Mouse (Mus musculus) thymus, postnatal 4 days (tissue): ENCODE results near the gene Atp6v1f.
A peak's percentile ranks its signal among the peaks of the same experiment; 100 is the strongest.

Source experiments
- DNase-seq: peaks from one replicate; pipeline ENCODE4 v3.0.0; 2021

Atp6v1f gene

DNA sequence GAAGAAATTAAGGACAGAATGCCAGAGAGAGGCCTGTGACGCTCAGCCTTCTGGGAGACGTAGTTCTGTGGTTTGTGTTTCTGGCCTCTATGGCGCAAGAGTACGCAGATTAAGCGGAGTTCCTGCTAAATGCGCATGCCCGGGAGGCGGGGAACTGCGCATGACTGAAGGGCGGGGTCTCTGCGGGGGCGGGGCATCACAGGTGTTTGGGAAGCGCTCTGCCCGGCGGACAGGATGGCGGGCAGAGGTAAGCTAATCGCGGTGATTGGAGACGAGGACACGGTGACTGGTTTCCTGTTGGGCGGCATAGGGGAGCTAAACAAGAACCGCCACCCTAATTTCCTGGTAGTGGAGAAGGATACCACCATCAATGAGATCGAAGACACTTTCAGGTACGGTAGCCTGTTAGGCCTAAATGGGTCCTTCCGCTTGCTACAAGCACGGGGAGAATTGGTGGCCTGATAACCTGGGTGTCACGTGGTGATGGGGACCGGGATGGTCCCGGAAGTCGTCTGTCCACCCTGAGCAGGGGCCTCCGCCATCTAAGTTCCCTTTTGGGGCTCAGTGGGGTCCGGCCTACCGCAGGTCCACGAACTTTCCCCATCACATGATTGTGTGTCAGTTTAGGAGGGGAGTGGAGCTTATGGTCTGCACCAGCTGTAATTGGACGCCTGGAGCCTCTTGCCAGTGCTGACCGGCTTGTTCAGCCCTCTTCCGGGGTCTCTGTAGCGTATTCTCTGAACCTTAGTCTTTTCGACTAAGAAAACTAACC is at the start of gene Atp6v1f:
Gene Atp6v1f, plus strand, starts transcription at position 136 of the 772 bp plus-strand sequence.
- DNase-seq, result peak; percentile 95

GRCm38 (mm10) chr6:29420596-29420995 is 46.9 kb upstream of the Atp6v1f start:
- no peak for DNase-seq

GRCm38 (mm10) chr6:29425118-29425517 is 42.4 kb upstream of the Atp6v1f start:
- no peak for DNase-seq

DNA sequence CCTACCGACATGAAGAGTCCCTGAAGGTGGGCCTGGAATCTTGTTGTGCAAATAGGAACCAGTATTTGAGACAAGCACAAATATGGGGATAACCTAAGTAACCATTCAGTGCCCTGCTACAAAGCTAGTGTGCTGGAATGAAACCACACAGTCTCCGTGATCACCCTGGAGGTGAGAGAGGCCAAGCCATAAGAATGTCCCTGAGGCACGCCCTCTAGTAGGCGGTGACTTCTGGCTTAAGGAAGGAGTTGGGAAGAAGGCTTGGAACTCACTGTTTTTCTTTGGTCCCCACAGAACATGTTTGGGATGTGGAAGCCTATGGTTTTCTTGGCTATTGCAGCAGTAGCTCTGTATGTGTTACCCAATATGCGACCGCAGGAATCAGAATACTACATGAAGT is 41.2 kb upstream of the Atp6v1f start:
- no peak for DNase-seq

DNA sequence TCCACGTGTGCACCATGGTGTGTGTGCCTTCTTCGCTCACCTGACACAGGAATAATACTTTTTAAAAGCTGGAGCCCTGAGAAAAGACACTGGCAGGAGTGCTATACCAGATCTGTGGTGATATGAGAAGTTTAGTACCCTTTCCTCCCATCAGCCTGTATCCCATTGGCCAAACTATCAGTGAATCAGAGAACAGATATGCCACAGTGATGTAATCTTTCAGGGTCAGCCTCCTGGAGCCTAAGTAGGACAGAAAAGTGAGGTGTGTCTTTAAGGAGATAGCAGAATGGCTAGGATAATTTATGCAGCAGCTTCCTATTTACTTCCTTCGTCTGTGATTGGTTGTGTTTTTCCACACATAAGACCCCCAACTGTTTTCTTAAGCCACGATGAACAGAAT is 39.3 kb upstream of the Atp6v1f start:
- no peak for DNase-seq

DNA sequence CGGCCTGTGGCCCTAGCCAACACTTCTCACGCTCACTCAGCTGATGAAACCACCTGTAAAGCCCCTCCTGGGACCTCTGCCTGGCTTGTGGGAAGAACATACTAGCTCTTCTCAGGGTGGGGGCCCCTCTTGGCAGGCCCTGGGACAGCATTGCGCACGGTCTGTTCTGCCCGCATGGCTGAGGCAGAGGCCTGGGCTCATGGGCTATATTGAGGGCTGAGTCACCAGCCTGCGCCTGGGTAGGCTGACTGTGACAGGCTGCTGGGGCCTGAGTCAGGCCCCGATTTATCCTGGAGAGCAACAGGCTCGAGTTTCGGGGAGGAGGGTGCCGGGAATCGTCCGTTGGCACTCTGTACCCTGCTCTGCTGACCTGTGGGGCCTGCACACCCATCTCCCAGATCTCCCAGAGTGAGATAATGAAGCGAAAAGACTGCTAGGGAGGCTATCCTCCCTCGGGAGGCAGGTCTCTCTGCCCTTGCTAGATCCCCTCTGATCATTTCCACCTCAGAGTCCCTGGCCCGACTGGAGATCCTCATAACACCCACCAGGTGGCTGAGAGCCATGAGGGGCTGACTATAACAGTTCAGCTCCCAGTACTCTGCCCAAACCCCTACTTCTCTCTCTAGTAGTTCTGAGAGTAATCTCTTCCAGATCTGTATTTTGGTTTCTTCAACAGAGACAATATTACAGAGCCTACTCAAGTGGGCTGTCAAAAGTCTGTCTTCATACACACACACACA is 36.7 kb upstream of the Atp6v1f start:
- DNase-seq, result no peak

GRCm38 (mm10) chr6:29431473-29431872 is 36.0 kb upstream of the Atp6v1f start:
- no peak for DNase-seq

DNA sequence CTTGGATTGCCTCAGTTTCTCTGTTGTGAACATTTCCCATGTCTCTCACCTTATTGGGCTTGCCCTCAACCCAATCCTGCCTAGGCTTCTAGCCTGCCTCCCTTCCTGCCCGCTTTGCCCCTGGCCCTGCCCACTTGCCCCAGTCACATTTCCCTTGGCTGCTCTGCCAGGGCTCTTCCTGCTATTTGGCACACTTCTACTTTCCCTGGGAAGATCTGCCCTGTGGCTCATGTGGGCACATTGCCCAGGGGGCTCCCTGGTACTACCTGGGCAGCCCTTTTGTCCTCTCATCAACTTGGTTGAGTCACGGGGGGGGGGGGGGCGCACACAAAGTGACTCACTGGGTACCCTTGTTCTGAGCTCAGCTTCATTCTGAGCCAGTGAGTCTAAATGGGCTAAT is 35.4 kb upstream of the Atp6v1f start:
- DNase-seq, result no peak

GRCm38 (mm10) chr6:29432676-29433037 is 34.9 kb upstream of the Atp6v1f start:
- DNase-seq, result no peak

GRCm38 (mm10) chr6:29433038-29433803 is 34.3 kb upstream of the Atp6v1f start, which contains the start of gene Flnc:
TSS of gene Flnc (plus strand) at chr6:29433256.
- no peak for DNase-seq

GRCm38 (mm10) chr6:29433804-29434795 is 33.4 kb upstream of the Atp6v1f start:
- no peak for DNase-seq

- DNase-seq, result no peak
Observed at GRCm38 (mm10) chr6:29434911-29435691, 32.4 kb upstream of the Atp6v1f start.

DNA sequence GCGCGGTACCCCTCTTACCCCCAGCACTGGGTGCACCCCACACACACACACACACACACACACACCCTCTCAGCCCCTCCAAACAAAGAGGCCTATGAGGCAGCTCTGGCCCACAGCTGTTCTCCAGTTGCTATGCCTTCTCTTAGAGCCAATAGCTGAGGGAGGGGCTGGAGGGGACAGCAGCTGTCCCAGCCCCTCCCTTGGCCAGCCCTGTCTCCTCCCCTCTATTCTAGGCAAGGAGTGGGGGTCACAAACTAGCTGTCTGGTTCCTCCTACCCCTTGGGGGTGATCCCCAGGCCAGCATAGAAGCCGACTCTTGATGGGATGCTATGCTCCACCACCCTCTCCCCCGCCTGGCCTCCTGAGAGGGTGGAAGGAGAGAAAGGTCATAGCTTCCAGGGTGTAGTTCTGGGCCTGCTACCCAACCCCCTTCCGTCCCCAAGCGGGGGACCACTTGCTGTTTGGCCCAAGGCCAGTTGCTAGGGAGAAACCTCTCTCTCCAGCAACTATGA is 31.5 kb upstream of the Atp6v1f start:
- no peak for DNase-seq

DNA sequence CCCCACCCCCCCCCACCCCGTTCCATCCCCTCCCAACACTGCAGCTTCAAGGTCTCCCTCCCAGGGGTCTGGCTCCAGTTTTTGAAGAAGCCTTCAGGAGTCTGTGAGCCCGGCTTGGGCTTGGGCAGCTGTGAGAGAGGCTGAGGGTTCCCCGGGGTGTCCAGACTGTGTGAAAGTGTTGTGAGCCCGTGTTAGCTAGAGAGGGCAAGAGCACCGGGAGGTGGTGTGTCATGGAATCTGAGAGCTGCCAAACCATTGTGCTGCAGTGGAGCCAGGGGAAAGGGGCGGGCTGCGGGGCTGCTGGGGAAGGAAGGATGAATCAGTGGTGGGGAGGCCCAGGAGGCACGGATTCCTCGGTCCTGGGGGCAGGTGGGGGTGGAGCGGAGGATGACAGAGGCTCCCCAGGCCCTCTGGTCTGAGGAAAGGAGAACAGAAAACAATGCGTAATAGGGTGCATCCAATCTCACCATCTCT is 31.0 kb upstream of the Atp6v1f start:
- DNase-seq, result no peak

GRCm38 (mm10) chr6:29439251-29439650 is 28.3 kb upstream of the Atp6v1f start:
- no peak for DNase-seq

GRCm38 (mm10) chr6:29439789-29440188 is 27.7 kb upstream of the Atp6v1f start:
- DNase-seq, result no peak

DNA sequence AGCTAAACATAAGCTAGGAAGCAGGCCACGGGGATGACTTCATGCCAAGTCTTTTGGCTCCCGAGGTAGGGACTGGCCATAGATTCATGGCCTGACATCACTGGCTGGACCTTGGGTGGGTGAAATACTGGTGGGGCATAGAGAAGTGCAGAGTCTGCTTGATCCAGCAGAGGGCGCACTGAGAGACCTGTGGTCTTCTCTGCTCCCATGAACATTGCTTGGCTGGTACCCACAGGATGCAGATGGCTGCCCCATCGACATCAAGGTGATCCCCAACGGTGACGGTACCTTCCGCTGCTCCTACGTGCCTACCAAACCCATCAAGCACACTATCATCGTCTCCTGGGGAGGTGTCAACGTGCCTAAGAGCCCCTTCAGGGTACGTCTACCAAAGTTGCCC is 22.7 kb upstream of the Atp6v1f start:
- DNase-seq, result peak; percentile 71

DNA sequence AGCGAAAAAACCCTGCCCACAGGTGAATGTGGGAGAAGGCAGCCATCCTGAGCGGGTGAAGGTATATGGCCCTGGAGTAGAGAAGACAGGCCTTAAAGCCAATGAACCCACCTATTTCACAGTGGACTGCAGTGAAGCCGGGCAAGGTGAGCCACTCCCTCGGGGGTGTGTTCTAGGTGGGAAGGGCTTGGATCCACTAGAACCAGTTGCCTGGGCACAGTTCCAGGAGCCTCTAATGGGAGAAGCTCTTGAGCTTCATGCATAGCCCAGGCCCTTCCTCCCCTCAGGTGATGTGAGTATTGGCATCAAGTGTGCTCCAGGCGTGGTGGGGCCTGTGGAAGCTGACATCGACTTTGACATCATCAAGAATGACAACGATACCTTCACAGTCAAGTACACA is 22.2 kb upstream of the Atp6v1f start:
- no peak for DNase-seq

DNA sequence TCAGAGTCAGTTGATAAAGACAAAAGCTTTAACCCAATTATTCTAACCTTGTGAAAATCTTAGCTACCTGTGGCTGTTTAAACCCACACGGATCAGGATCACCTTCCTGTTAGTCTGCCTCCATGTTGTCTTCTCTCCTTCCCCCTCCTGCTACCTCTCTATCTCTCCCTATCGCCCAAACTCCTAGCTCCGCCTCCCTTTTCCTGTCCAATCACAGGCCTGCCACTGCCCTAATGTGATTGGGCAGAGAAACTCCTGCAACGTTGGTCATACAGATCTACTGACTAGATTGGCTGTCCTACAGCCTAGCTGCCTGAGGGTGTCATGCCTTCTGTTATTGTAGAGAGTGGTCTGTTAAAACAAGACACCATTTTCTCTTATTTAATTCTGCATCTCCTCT is 17.7 kb upstream of the Atp6v1f start:
- no peak for DNase-seq

GRCm38 (mm10) chr6:29450667-29451066 is 16.9 kb upstream of the Atp6v1f start:
- no peak for DNase-seq

- no peak for DNase-seq
Observed at GRCm38 (mm10) chr6:29461502-29461901, 6.0 kb upstream of the Atp6v1f start.
